Mouse (Mus musculus): ENCODE measurements around the gene Bex2. TPM values are rescaled to one million over a fixed set of nuclear protein-coding genes. Genes with fewer than 3 reads are reported as not detected.
"Not testable (repeated sequence)": the region's sequence is repeated elsewhere in the genome, so short reads cannot be mapped to it uniquely, and the experiment has no call there.

Bex2 gene
- 10 to 100 TPM; 71.6 to 73.9 TPM for total RNA-seq (2021)
- long read RNA-seq, experiment 1, transcript Bex2-201 (3 exons, 903 nt): major isoform, 50 of 64 reads
- long read RNA-seq, experiment 1, partial matches to known transcripts: 14 of 64 reads
- long read RNA-seq, experiment 1, other reads (novel, unspliced or antisense): 0 of 64 reads
- long read RNA-seq, experiment 2, transcript Bex2-201 (3 exons, 903 nt): major isoform, 73 of 95 reads
- long read RNA-seq, experiment 2, partial matches to known transcripts: 21 of 95 reads
- long read RNA-seq, experiment 2, other reads (novel, unspliced or antisense): 1 of 95 reads

- DNase-seq (ENCODE audit: low spot score in 2 of 2): not testable (repeated sequence)
Measured at GRCm38 (mm10) chrX:136068020-136068419, at the start of gene Bex2. Gene Bex2 (minus strand): TSS chrX:136068236.

GRCm38 (mm10) chrX:136115419-136115961 lies 47.5 kb upstream of the Bex2 start:
- peak in 1 of 2 experiments; percentile 4 for DNase-seq (ENCODE audit: low spot score in 2 of 2)

GRCm38 (mm10) chrX:136115015-136115414 lies 47.0 kb upstream of the Bex2 start:
- no peak for DNase-seq (ENCODE audit: low spot score in 2 of 2)

GRCm38 (mm10) chrX:136107942-136108341 lies 39.9 kb upstream of the Bex2 start:
- no peak for DNase-seq (ENCODE audit: low spot score in 2 of 2)

- no peak for DNase-seq (ENCODE audit: low spot score in 2 of 2)
Measured at GRCm38 (mm10) chrX:136104724-136105088, 36.7 kb upstream of the Bex2 start.

- no peak for DNase-seq (ENCODE audit: low spot score in 2 of 2)
Measured at GRCm38 (mm10) chrX:136104046-136104723, 36.1 kb upstream of the Bex2 start.

GRCm38 (mm10) chrX:136094421-136094820 lies 26.4 kb upstream of the Bex2 start:
- no peak for DNase-seq (ENCODE audit: low spot score in 2 of 2)

- no peak for DNase-seq (ENCODE audit: low spot score in 2 of 2)
Measured at GRCm38 (mm10) chrX:136092497-136093279, 24.7 kb upstream of the Bex2 start.

GRCm38 (mm10) chrX:136085155-136085554 lies 17.1 kb upstream of the Bex2 start, which contains the start of gene Nxf3:
Gene Nxf3 (minus strand): TSS chrX:136085255.
- DNase-seq (ENCODE audit: low spot score in 2 of 2): no peak

- not testable (repeated sequence) for DNase-seq (ENCODE audit: low spot score in 2 of 2)
Measured at GRCm38 (mm10) chrX:136067201-136067991, 640 bp downstream of the Bex2 start.

GRCm38 (mm10) chrX:136060698-136061097 lies 7.3 kb downstream of the Bex2 start:
- no peak for DNase-seq (ENCODE audit: low spot score in 2 of 2)

- DNase-seq (ENCODE audit: low spot score in 2 of 2): no peak
Measured at GRCm38 (mm10) chrX:136051219-136051618, 16.8 kb downstream of the Bex2 start.

- DNase-seq (ENCODE audit: low spot score in 2 of 2): peak in 1 of 2 experiments; percentile 7
Measured at GRCm38 (mm10) chrX:136047528-136047927, 20.5 kb downstream of the Bex2 start.

GRCm38 (mm10) chrX:136043726-136044125 lies 24.3 kb downstream of the Bex2 start:
- DNase-seq (ENCODE audit: low spot score in 2 of 2): no peak

GRCm38 (mm10) chrX:136032799-136033763 lies 35.0 kb downstream of the Bex2 start, which contains the start of gene Arxes1:
Gene Arxes1 (plus strand): TSS chrX:136033367.
- DNase-seq (ENCODE audit: low spot score in 2 of 2): not testable (repeated sequence)

- DNase-seq (ENCODE audit: low spot score in 2 of 2): no peak
Measured at GRCm38 (mm10) chrX:136030331-136030730, 37.7 kb downstream of the Bex2 start.

Measured in adrenal gland, postnatal 4 days (tissue).